Mouse (Mus musculus) small intestine, adult 2 months (tissue): ENCODE data around the gene Kif19a. TPM values are rescaled to one million over a fixed set of nuclear protein-coding genes. Genes with fewer than 3 reads are reported as not detected.

Source experiments
- H3K27ac ChIP-seq: fragments of 200-500 bp; 2 replicates; pipeline ENCODE4 v1.5.1; 2012; ENCODE audit warnings: low read depth, low read length, control low read depth, inconsistent platforms; ENCODE audit not compliant: insufficient read depth
- H3K27me3 ChIP-seq: fragments of 200-500 bp; 2 replicates; pipeline ENCODE4 v1.6.1; 2012; ENCODE audit warnings: mild to moderate bottlenecking, moderate library complexity, low read length, inconsistent platforms; ENCODE audit not compliant: control insufficient read depth, insufficient read depth
- H3K36me3 ChIP-seq: fragments of 200-500 bp; 2 replicates; pipeline ENCODE4 v1.6.1; 2012; ENCODE audit warnings: mild to moderate bottlenecking, low read length, control low read depth, inconsistent platforms; ENCODE audit not compliant: control insufficient read depth, insufficient read depth
- H3K4me1 ChIP-seq: fragments of 200-500 bp; 2 replicates; pipeline ENCODE4 v1.6.1; 2012; ENCODE audit warnings: low read length, inconsistent platforms, mixed read lengths; ENCODE audit not compliant: control insufficient read depth, insufficient read depth, insufficient read length
- H3K4me3 ChIP-seq: fragments of 200-500 bp; 2 replicates; pipeline ENCODE4 v1.5.1; 2012; ENCODE audit warnings: low read depth, mild to moderate bottlenecking, control low read depth, inconsistent platforms, low read length, moderate library complexity
- CTCF ChIP-seq: fragments of 200-500 bp; IDR thresholded peaks from 2 replicates; pipeline ENCODE4 v1.5.1; 2012; ENCODE audit warnings: low read depth, mild to moderate bottlenecking, control low read depth, inconsistent platforms, low read length, moderate library complexity, mixed read lengths; ENCODE audit not compliant: insufficient replicate concordance, insufficient read length; ENCODE audit errors: extremely low read depth
- POLR2A ChIP-seq: fragments of 200-500 bp; IDR thresholded peaks from 2 replicates; pipeline ENCODE4 v1.6.1; 2012; ENCODE audit warnings: low read depth, mild to moderate bottlenecking, control low read depth, inconsistent platforms, low read length, moderate library complexity
- WGBS: fragments of 180-500 bp; shearing (Covaris S2); methylation state at CpG from one replicate; pipeline ENCODE4 v1.1.7; 2018; 5-methylcytosine and 5-hydroxymethylcytosine counted together
- polyA plus RNA-seq: library from polyadenylated mRNA; depleted of rRNA; stranded (reverse); fragments of >200 nt; gene quantifications from 2 replicates; pipeline ENCODE4 v1.2.3, GENCODE M21; 2012

Gene Kif19a
- polyA plus RNA-seq, 1 experiment, result 1.7 TPM

DNA sequence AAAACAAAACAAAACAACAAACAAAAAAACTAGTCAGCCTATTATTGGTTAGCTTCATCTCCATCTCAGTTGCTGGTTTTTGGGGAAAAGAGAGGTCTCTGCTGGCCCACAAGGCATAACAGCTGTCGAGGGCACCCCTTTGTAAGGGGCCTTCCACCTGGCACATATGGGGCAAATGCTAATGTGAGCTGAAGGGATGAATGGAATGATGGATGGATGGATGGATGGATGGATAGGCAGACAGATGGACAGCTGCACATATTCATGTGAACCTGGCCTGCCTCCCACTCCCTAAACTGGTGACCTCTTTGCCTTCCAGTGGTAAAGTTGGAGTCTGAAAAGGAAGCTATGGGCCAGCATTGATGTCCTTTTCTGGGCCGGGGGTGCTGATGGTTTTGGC is 41.8 kb downstream of the Kif19a start:
- no peak for TF ChIP-seq POLR2A
- no peak for TF ChIP-seq CTCF
- H3K4me1 ChIP-seq, result peaks cover 4% of the 10 kb centered on the region; the same call in 1 of the 2 replicates
- H3K27ac ChIP-seq, result no peak overlapping the region
- H3K27me3 ChIP-seq, result no peaks in the 10 kb centered on the region
- H3K4me3 ChIP-seq, result no peak overlapping the region
- WGBS, result 80% methylated on average over 2 of the region's 2 CpGs
- H3K36me3 ChIP-seq, result no peaks in the 10 kb centered on the region

GRCm38 (mm10) chr11:114807686-114808427 is 42.7 kb downstream of the Kif19a start:
- H3K36me3 ChIP-seq, result no peaks in the 10 kb centered on the region
- no peak for TF ChIP-seq POLR2A
- TF ChIP-seq CTCF, result no peak
- no peaks in the 10 kb centered on the region for H3K27me3 ChIP-seq
- 24% methylated on average over 14 of the region's 14 CpGs for WGBS
- H3K4me3 ChIP-seq, result no peak overlapping the region
- H3K27ac ChIP-seq, result no peak overlapping the region
- H3K4me1 ChIP-seq, result no peaks in the 10 kb centered on the region

- Histone ChIP-seq H3K4me1 (no peaks in the 10 kb centered on the region), H3K36me3 (no peaks in the 10 kb centered on the region), H3K27me3 (no peaks in the 10 kb centered on the region), H3K27ac (no peak overlapping the region), H3K4me3 (no peak overlapping the region)
- 61% methylated on average over 1 of the region's 1 CpGs for WGBS
- TF ChIP-seq POLR2A (no peak), CTCF (no peak)
Observed at GRCm38 (mm10) chr11:114809371-114809770, 44.2 kb downstream of the Kif19a start.

DNA sequence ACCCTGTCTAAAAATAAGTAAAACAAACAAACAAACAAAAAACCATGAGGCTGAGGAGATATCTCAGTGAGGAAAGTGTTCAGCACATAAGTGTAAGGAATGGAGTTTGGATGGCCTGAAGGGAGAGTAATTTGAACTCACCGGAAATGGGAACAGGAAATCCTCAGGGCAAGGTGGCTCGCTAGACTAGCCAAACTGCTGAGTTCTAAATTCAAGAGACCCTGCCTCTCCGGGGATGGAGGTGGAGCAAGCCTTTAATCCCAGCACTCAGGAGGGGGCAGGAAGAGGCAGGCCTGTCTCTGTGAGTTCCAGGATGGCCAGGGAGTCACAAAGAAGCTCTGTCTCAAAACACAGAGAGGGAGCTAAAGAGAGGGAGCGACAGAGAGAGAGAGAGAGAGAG is 45.2 kb downstream of the Kif19a start:
- no peak overlapping the region for H3K27ac ChIP-seq
- H3K36me3 ChIP-seq, result no peaks in the 10 kb centered on the region
- 46% methylated on average over 4 of the region's 4 CpGs for WGBS
- no peak for TF ChIP-seq POLR2A
- no peak for TF ChIP-seq CTCF
- H3K4me1 ChIP-seq, result peaks cover 4% of the 10 kb centered on the region
- H3K27me3 ChIP-seq, result no peaks in the 10 kb centered on the region
- no peak overlapping the region for H3K4me3 ChIP-seq

DNA sequence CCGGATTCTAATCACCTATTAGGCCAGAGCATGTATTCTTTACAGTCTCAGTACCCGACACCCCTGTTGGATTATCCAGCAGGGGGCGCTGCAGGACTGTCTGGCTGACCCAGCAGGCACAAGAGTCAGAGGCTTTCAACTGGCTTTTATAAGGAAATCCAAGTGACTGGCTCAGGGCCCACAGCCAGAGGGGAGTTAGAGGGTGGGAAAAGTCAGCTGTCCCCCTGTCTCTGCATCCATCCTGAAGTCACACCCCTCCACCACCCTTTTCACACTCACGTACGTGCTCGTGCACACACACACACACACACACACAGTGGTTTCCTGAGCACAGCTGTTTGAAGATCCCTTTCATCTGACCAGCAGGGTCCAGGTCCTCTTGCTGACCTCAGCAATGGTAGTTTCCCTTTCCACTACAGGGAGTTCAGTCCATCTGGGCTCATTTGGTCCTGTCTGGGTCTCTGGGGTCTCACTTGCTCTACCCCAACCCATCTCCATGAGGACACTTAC is 47.6 kb downstream of the Kif19a start:
- H3K27me3 ChIP-seq, result no peaks in the 10 kb centered on the region
- H3K4me3 ChIP-seq, result no peak overlapping the region
- H3K27ac ChIP-seq, result no peak overlapping the region
- H3K36me3 ChIP-seq, result no peaks in the 10 kb centered on the region
- no peak for TF ChIP-seq POLR2A
- peak; percentile 86; the same call in 1 of the 2 replicates for TF ChIP-seq CTCF
- WGBS, result 25% methylated on average over 6 of the region's 6 CpGs
- peaks cover 4% of the 10 kb centered on the region for H3K4me1 ChIP-seq

- Histone ChIP-seq H3K4me3 (no peak overlapping the region), H3K27ac (no peak overlapping the region), H3K27me3 (no peaks in the 10 kb centered on the region), H3K4me1 (peaks cover 4% of the 10 kb centered on the region), H3K36me3 (no peaks in the 10 kb centered on the region)
- TF ChIP-seq POLR2A (no peak), CTCF (no peak)
- 66% methylated on average over 11 of the region's 11 CpGs for WGBS
Observed at GRCm38 (mm10) chr11:114814873-114815592, 49.8 kb downstream of the Kif19a start.

- WGBS, result 88% methylated on average over 4 of the region's 4 CpGs
- Histone ChIP-seq H3K36me3 (no peaks in the 10 kb centered on the region), H3K27me3 (no peaks in the 10 kb centered on the region), H3K4me1 (peaks cover 4% of the 10 kb centered on the region), H3K4me3 (no peak overlapping the region), H3K27ac (no peak overlapping the region)
- TF ChIP-seq POLR2A, result no peak
- no peak for TF ChIP-seq CTCF
Observed at GRCm38 (mm10) chr11:114816934-114817333, 51.7 kb downstream of the Kif19a start.
